Mouse (Mus musculus) liver, adult 2 months (tissue): ENCODE results near the gene Phactr3.

Source experiments
- CTCF ChIP-seq: fragments of 200-500 bp; IDR thresholded peaks from 2 replicates; pipeline ENCODE4 v1.5.1; 2011; ENCODE audit warnings: low read depth, low read length, control low read depth
- POLR2A ChIP-seq: fragments of 200-500 bp; IDR thresholded peaks from 2 replicates; pipeline ENCODE4 v1.6.1; 2011; ENCODE audit warnings: low read length, control low read depth; ENCODE audit not compliant: insufficient read depth; ENCODE audit errors: extremely low read depth

GRCm38 (mm10) chr2:178316281-178316680, 197.5 kb downstream of the Phactr3 start:
- TF ChIP-seq CTCF, result no peak
- TF ChIP-seq POLR2A, result no peak
